Comparison of ENCODE assay signal across 27 mouse cellular contexts in the genomic region with DNA sequence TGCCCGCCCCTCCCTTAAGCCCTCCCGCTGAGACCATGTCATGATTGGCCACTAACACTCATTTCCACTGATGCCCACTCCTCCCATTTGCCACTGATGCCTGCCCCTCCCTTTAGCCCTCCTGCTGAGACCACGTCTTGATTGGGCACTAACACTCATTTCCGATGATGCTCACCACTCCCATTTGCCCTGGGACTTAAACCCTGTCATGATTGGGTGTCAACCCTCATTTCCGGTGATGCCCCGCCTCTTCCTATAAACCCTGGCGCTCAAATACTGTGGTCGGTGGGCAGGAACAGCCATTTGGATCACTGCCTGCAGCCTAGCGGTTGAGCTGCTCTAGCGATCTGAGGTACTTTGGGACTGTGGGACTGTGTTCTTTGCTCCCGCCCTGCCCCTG. TPM values are rescaled to one million over a fixed set of nuclear protein-coding genes. Genes with fewer than 3 reads are reported as not detected.
"Had no signal": no experiment of that assay in that cellular context is flagged by ENCODE, and none has a peak within 500 bp of the region (broad histone marks: within the 10 kb centered on the region; RNA-seq: fewer than 3 reads in every experiment).

A gene (plus strand): TSS at position 301 of the 400 bp plus-strand sequence.

RNA-seq across cellular contexts. Expression of the gene that starts here (rescaled TPM):
- polyA plus RNA-seq: heart, embryonic 10.5 days; heart, embryonic 11.5 days; heart, embryonic 12.5 days; heart, embryonic 13.5 days; heart, embryonic 14.5 days; heart, embryonic 15.5 days; heart, embryonic 16.5 days; heart, postnatal 0 days; hindbrain, embryonic 10.5 days; hindbrain, embryonic 11.5 days; hindbrain, embryonic 12.5 days; hindbrain, embryonic 13.5 days; hindbrain, embryonic 14.5 days; hindbrain, embryonic 15.5 days; hindbrain, embryonic 16.5 days; hindbrain, postnatal 0 days; inflammation-experienced regulatory T-cells, adult 6 months; intestine, embryonic 14.5 days; intestine, embryonic 15.5 days; intestine, embryonic 16.5 days; intestine, postnatal 0 days; kidney, adult 2 months; kidney, embryonic 14.5 days; kidney, embryonic 15.5 days; kidney, embryonic 16.5 days; kidney, postnatal 0 days; large intestine, adult 2 months had no signal
